Mouse (Mus musculus) midbrain, embryonic 10.5 days (tissue): ENCODE results near the gene Rer1. TPM values are rescaled to one million over a fixed set of nuclear protein-coding genes. Genes with fewer than 3 reads are reported as not detected.

Experiments
- DNase-seq: peaks from one replicate; pipeline ENCODE4 v3.0.0-alpha.2; 2017; ENCODE audit warnings: low spot score
- H3K27ac ChIP-seq: fragments of 300-500 bp; sonication (generic); replicated peaks from 2 replicates; pipeline ENCODE4 v1.5.1; 2016; ENCODE audit warnings: mild to moderate bottlenecking
- H3K27me3 ChIP-seq: fragments of 300-500 bp; sonication (generic); 2 replicates; pipeline ENCODE4 v1.6.1; 2016; ENCODE audit warnings: low read depth, mild to moderate bottlenecking; ENCODE audit not compliant: poor library complexity, severe bottlenecking
- H3K36me3 ChIP-seq: fragments of 300-500 bp; sonication (generic); 2 replicates; pipeline ENCODE4 v1.6.1; 2016; ENCODE audit warnings: mild to moderate bottlenecking, moderate library complexity
- H3K4me1 ChIP-seq: fragments of 300-500 bp; sonication (generic); 2 replicates; pipeline ENCODE4 v1.6.1; 2016
- H3K4me3 ChIP-seq: fragments of 300-500 bp; sonication (generic); 2 replicates; pipeline ENCODE4 v1.5.1; 2016; ENCODE audit warnings: mild to moderate bottlenecking, moderate library complexity
- H3K9me3 ChIP-seq: fragments of 300-500 bp; sonication (generic); replicated peaks from 2 replicates; pipeline ENCODE4 v1.6.1; 2016; ENCODE audit warnings: mild to moderate bottlenecking
- WGBS: fragments of 180-500 bp; shearing (Covaris S2); methylation state at CpG from one replicate; pipeline ENCODE4 v1.1.7; 2016; 5-methylcytosine and 5-hydroxymethylcytosine counted together
- polyA plus RNA-seq: library from polyadenylated mRNA; unstranded; fragments of >200 nt; fragmentation: Nextera tagmentation; extraction: Ambion mirVana; gene quantifications from 2 replicates; pipeline ENCODE4 v1.2.1, GENCODE M21; 2016

The Rer1 gene
- polyA plus RNA-seq, 1 experiment from 2014 or later: 147 TPM

DNA sequence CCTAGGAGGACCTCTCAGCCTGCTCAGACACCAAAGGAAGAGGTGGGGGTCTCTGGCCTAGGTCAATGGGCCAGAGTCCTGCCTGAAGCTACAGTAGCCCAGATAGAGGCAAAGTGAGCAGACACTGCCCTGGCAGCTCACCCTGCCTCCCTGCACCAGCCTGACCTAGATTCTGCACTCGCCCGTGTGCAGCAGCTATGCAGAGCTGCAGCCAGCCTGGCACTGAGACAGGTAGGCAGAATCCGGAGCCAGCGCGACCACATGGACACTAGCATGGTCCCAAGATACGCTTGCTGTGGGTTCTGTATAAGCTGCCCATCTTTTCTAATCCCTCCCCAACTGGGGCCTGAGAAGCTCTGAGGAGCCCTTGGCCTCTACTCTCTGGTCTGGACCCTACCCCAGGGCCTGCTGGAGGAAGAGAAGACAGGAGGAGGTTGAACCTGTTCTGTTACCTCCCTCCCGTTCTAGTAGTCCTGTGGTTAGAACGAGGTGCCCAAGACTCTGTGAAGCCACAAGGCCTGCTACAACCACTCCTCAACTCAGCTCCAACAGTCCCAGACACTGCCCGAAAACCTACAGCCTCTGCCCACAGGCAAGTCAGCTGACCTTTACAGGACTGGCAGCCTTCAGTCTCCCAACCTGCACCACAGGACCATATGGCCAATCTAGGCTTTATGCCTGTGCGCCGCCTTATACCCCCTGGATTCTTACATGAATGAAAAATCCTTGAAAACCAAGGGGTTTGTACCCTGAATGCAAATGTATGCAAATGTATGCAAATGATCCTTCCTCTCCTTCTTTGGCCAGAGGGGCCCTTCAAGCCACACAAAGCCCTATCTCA lies 61.8 kb downstream of the Rer1 start:
- no peak overlapping the region for H3K4me3 ChIP-seq
- no peak for DNase-seq
- no peaks in the 10 kb centered on the region for H3K36me3 ChIP-seq
- WGBS: 85% methylated on average over 11 of the region's 11 CpGs
- H3K27ac ChIP-seq: peak overlapping the region; percentile 59; the same call in 1 of the 2 replicates
- peaks cover 38% of the 10 kb centered on the region for H3K4me1 ChIP-seq
- peaks cover 9% of the 10 kb centered on the region; the same call in 1 of the 2 replicates for H3K27me3 ChIP-seq
- no peaks in the 10 kb centered on the region for H3K9me3 ChIP-seq

Other genes starting within 250 kb of the Rer1 start
- gene Ttc34, start 248.9 kb downstream of the Rer1 start, polyA plus RNA-seq: 0.22 and 0.57 TPM in 2 replicates
- 0.20 and 0.35 TPM in 2 replicates for gene Mmel1, start 216.8 kb downstream of the Rer1 start, polyA plus RNA-seq
- gene Fam213b, start 187.2 kb downstream of the Rer1 start, polyA plus RNA-seq: 45.9 and 46.8 TPM in 2 replicates
- gene Tnfrsf14, start 157.8 kb downstream of the Rer1 start, polyA plus RNA-seq: 0.67 and 0.99 TPM in 2 replicates
- 690 and 827 TPM in 2 replicates for gene Hes5, start 125.5 kb downstream of the Rer1 start, polyA plus RNA-seq
- gene Pank4, start 122.3 kb downstream of the Rer1 start, polyA plus RNA-seq: 47.6 and 48.6 TPM in 2 replicates
- gene Plch2, start 29.6 kb downstream of the Rer1 start, polyA plus RNA-seq: 0.57 and 0.72 TPM in 2 replicates
- gene Pex10, start 19.4 kb downstream of the Rer1 start, polyA plus RNA-seq: 21.0 and 21.1 TPM in 2 replicates
- gene Morn1, start 195 bp upstream of the Rer1 start, polyA plus RNA-seq: 5.1 and 6.2 TPM in 2 replicates
- 8.9 and 10.1 TPM in 2 replicates for gene Ski, start 136.2 kb upstream of the Rer1 start, polyA plus RNA-seq
- gene Faap20, start 163.4 kb upstream of the Rer1 start, polyA plus RNA-seq: 118 and 120 TPM in 2 replicates